Mouse (Mus musculus): ENCODE measurements at regions not wholly inside any gene's neighbourhood (a gene's known extent, or its start where the extent isn't known, plus 50 kb on each side); places are given as distances from the start of the nearest gene placed in this dataset.

GRCm38 (mm10) chr2:123023918-123024317, 258.9 kb downstream of the Sqor start:
- CTCF ChIA-PET, result no interaction called here

GRCm38 (mm10) chr2:123024380-123024779, 259.3 kb downstream of the Sqor start:
- CTCF ChIA-PET, result no interaction called here

- CTCF ChIA-PET, result no interaction called here
These were observed 260.0 kb downstream of the Sqor start for GRCm38 (mm10) chr2:123024976-123025585.

- CTCF ChIA-PET, result interaction anchor here (0.6 kb wide), 1 partner anchor 15 kb away, joined by 5 read pairs; no protein-coding TSS in a partner anchor
These were observed 282.3 kb downstream of the Sqor start for GRCm38 (mm10) chr2:123047321-123047720.

- CTCF ChIA-PET, result no interaction called here
These were observed 299.6 kb downstream of the Sqor start for GRCm38 (mm10) chr2:123064648-123065047.

GRCm38 (mm10) chr2:123068809-123069208, 303.8 kb downstream of the Sqor start:
- CTCF ChIA-PET, result no interaction called here

GRCm38 (mm10) chr2:123072653-123073052, 307.6 kb downstream of the Sqor start:
- CTCF ChIA-PET, result no interaction called here

- CTCF ChIA-PET, result no interaction called here
These were observed 308.5 kb downstream of the Sqor start for GRCm38 (mm10) chr2:123073476-123074085.

- CTCF ChIA-PET, result interaction anchor here (0.5 kb wide), 1 partner anchor 8 kb away, joined by 10 read pairs; no protein-coding TSS in a partner anchor
These were observed 327.7 kb downstream of the Sqor start for GRCm38 (mm10) chr2:123092726-123093125.

GRCm38 (mm10) chr2:123103530-123103929, 338.5 kb downstream of the Sqor start:
- CTCF ChIA-PET, result no interaction called here

GRCm38 (mm10) chr2:123131496-123131895, 366.5 kb downstream of the Sqor start:
- CTCF ChIA-PET, result no interaction called here

- CTCF ChIA-PET, result no interaction called here
These were observed 388.1 kb downstream of the Sqor start for GRCm38 (mm10) chr2:123153170-123153569.

- CTCF ChIA-PET, result no interaction called here
These were observed 400.3 kb downstream of the Sqor start for GRCm38 (mm10) chr2:123165384-123165783.

- CTCF ChIA-PET, result no interaction called here
These were observed 405.6 kb downstream of the Sqor start for GRCm38 (mm10) chr2:123170611-123171010.

GRCm38 (mm10) chr2:123182208-123182607, 417.2 kb downstream of the Sqor start:
- CTCF ChIA-PET, result no interaction called here

GRCm38 (mm10) chr2:123190795-123191582, 426.0 kb downstream of the Sqor start:
- CTCF ChIA-PET, result no interaction called here

GRCm38 (mm10) chr2:123194533-123194932, 429.5 kb downstream of the Sqor start:
- CTCF ChIA-PET, result no interaction called here

Measured in spleen, embryonic (tissue).